Mouse (Mus musculus): ENCODE results near the gene Tcam1. TPM values are rescaled to one million over a fixed set of nuclear protein-coding genes. Genes with fewer than 3 reads are reported as not detected.

Gene Tcam1
- polyA plus RNA-seq, 1 experiment from 2014 or later: 0.06 TPM

DNA sequence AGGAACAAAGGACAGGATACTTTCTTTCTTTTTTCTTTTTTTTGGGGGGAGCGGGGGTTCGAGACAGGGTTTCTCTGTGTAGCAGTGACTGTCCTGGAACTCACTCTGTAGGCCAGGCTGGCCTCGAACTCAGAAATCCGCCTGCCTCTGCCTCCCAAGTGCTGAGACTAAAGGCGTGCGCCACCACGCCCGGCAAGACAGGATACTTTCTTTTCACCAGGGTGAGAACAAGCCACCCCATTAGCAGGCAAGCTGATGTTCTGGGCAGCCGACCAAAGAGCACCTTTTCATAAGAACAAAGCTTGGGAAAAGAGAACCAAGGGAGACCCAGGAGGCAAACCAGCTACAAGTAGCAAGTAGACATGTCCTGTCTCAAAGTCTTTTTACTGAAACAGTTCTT lies 30.3 kb downstream of the Tcam1 start:
- Histone ChIP-seq H3K27ac (replicated peaks) (no peak overlapping the region), H3K9me3 (no peaks in the 10 kb centered on the region), H3K9ac (no peak overlapping the region), H3K36me3 (no peaks in the 10 kb centered on the region), H3K27me3 (no peaks in the 10 kb centered on the region), H3K4me3 (no peak overlapping the region), H3K4me1 (replicated peaks) (no peaks in the 10 kb centered on the region), H3K4me2 (no peak overlapping the region)
- 90% methylated on average over 9 of the region's 9 CpGs for WGBS
- no peak for ATAC-seq (ENCODE audit: low read depth)

DNA sequence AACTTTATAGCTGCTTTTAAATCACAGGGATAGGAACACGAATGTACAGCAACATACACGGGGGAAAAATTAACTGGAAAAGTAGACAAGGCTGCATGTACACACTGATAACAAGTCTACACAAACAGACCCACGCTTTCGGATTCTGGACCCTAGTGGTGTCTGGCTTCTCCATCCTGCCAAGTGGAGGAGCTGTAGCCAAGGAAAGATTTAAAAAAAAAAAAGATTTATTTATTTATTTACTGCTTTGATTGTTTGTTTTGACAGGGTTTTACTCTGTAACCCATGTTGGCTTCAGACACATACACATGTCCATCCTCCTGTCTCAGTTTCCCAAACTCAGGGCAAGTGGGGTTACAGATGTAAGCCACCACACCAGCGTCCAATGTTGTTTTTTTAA lies 31.0 kb downstream of the Tcam1 start:
- Histone ChIP-seq H3K4me3 (no peak overlapping the region), H3K4me1 (replicated peaks) (no peaks in the 10 kb centered on the region), H3K9ac (no peak overlapping the region), H3K4me2 (no peak overlapping the region), H3K27me3 (no peaks in the 10 kb centered on the region), H3K9me3 (no peaks in the 10 kb centered on the region), H3K36me3 (no peaks in the 10 kb centered on the region), H3K27ac (replicated peaks) (no peak overlapping the region)
- WGBS: 82% methylated on average over 5 of the region's 5 CpGs
- no peak for ATAC-seq (ENCODE audit: low read depth)

GRCm38 (mm10) chr11:106308162-106308561 lies 31.7 kb downstream of the Tcam1 start:
- no peaks in the 10 kb centered on the region for H3K27me3 ChIP-seq
- H3K9ac ChIP-seq: no peak overlapping the region
- ATAC-seq (ENCODE audit: low read depth): no peak
- no peaks in the 10 kb centered on the region for H3K36me3 ChIP-seq
- H3K4me3 ChIP-seq: no peak overlapping the region
- no peaks in the 10 kb centered on the region for H3K4me1 ChIP-seq (replicated peaks)
- WGBS: 82% methylated on average over 11 of the region's 11 CpGs
- H3K4me2 ChIP-seq: no peak overlapping the region
- H3K9me3 ChIP-seq: no peaks in the 10 kb centered on the region
- H3K27ac ChIP-seq (replicated peaks): no peak overlapping the region

GRCm38 (mm10) chr11:106310123-106310522 lies 33.7 kb downstream of the Tcam1 start:
- Histone ChIP-seq H3K36me3 (no peaks in the 10 kb centered on the region), H3K27ac (replicated peaks) (no peak overlapping the region), H3K4me1 (replicated peaks) (no peaks in the 10 kb centered on the region), H3K4me2 (no peak overlapping the region), H3K4me3 (no peak overlapping the region), H3K9ac (no peak overlapping the region), H3K9me3 (no peaks in the 10 kb centered on the region), H3K27me3 (no peaks in the 10 kb centered on the region)
- no peak for ATAC-seq (ENCODE audit: low read depth)
- WGBS: 69% methylated on average over 5 of the region's 5 CpGs

DNA sequence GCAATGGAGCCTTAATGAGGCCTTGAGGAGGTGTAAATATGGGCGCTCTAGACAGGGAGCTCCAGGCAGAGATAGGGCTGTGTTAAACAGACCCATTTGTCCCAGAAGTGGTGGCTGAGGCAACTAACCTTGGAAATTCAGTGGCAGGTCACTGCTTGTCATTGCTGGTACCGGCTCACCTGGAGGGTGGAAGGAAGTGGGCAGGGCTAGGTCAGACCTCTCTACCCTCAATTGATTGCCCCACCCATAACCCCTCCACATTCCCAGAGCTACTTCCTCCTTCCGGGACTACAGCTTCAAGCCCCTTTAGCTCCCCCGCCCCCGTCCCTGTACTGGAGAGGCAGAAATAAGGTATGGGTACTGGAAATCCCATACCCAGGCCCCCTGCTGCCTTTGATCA lies 37.1 kb downstream of the Tcam1 start:
- H3K36me3 ChIP-seq: no peaks in the 10 kb centered on the region
- no peaks in the 10 kb centered on the region for H3K9me3 ChIP-seq
- no peak overlapping the region for H3K4me3 ChIP-seq
- no peaks in the 10 kb centered on the region for H3K27me3 ChIP-seq
- 76% methylated on average over 5 of the region's 5 CpGs for WGBS
- no peaks in the 10 kb centered on the region for H3K4me1 ChIP-seq (replicated peaks)
- no peak overlapping the region for H3K27ac ChIP-seq (replicated peaks)
- no peak overlapping the region for H3K4me2 ChIP-seq
- no peak overlapping the region for H3K9ac ChIP-seq
- ATAC-seq (ENCODE audit: low read depth): no peak

- Histone ChIP-seq H3K4me2 (no peak within 1 kb of the TSS), H3K4me3 (no peak within 1 kb of the TSS), H3K27me3 (no peaks in the 10 kb centered on the region), H3K9me3 (no peaks in the 10 kb centered on the region), H3K9ac (no peak within 1 kb of the TSS), H3K4me1 (replicated peaks) (no peaks in the 10 kb centered on the region), H3K36me3 (no peaks in the 10 kb centered on the region), H3K27ac (replicated peaks) (no peak within 1 kb of the TSS)
- WGBS: 73% methylated on average over 9 of the region's 9 CpGs
- no peak for ATAC-seq (ENCODE audit: low read depth)
Observed at GRCm38 (mm10) chr11:106314333-106314812, 37.9 kb downstream of the Tcam1 start, which contains the start of gene Cd79b. Gene Cd79b (minus strand): TSS chr11:106314762.

DNA sequence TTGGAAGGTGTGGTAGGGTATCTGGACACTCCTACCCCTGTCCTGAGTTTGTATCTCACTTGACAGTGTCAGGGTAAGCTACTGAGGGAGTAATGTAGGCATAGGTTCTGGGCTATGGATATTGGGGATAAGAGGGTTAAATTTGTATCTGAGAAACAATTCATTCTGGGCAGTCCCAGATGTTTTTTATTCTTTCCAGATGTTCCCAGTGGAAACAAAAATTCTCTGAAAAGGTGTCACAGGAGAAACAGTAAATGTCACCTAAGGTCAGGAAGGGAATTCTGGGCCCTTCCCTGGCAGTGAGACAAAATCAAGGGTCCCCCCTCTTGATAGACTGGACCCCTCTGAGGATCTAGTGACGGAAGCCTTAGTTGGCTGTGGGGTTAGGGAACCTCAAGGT lies 39.9 kb downstream of the Tcam1 start:
- Histone ChIP-seq H3K27me3 (no peaks in the 10 kb centered on the region), H3K9ac (no peak overlapping the region), H3K27ac (replicated peaks) (no peak overlapping the region), H3K4me1 (replicated peaks) (no peaks in the 10 kb centered on the region), H3K9me3 (no peaks in the 10 kb centered on the region), H3K4me3 (no peak overlapping the region), H3K36me3 (no peaks in the 10 kb centered on the region), H3K4me2 (no peak overlapping the region)
- WGBS: 89% methylated on average over 1 of the region's 1 CpGs
- no peak for ATAC-seq (ENCODE audit: low read depth)

GRCm38 (mm10) chr11:106317801-106318200 lies 41.3 kb downstream of the Tcam1 start:
- H3K4me3 ChIP-seq: no peak overlapping the region
- H3K9me3 ChIP-seq: no peaks in the 10 kb centered on the region
- 84% methylated on average over 7 of the region's 7 CpGs for WGBS
- no peak overlapping the region for H3K4me2 ChIP-seq
- no peak overlapping the region for H3K9ac ChIP-seq
- H3K4me1 ChIP-seq (replicated peaks): no peaks in the 10 kb centered on the region
- ATAC-seq (ENCODE audit: low read depth): no peak
- no peaks in the 10 kb centered on the region for H3K36me3 ChIP-seq
- no peaks in the 10 kb centered on the region for H3K27me3 ChIP-seq
- no peak overlapping the region for H3K27ac ChIP-seq (replicated peaks)

DNA sequence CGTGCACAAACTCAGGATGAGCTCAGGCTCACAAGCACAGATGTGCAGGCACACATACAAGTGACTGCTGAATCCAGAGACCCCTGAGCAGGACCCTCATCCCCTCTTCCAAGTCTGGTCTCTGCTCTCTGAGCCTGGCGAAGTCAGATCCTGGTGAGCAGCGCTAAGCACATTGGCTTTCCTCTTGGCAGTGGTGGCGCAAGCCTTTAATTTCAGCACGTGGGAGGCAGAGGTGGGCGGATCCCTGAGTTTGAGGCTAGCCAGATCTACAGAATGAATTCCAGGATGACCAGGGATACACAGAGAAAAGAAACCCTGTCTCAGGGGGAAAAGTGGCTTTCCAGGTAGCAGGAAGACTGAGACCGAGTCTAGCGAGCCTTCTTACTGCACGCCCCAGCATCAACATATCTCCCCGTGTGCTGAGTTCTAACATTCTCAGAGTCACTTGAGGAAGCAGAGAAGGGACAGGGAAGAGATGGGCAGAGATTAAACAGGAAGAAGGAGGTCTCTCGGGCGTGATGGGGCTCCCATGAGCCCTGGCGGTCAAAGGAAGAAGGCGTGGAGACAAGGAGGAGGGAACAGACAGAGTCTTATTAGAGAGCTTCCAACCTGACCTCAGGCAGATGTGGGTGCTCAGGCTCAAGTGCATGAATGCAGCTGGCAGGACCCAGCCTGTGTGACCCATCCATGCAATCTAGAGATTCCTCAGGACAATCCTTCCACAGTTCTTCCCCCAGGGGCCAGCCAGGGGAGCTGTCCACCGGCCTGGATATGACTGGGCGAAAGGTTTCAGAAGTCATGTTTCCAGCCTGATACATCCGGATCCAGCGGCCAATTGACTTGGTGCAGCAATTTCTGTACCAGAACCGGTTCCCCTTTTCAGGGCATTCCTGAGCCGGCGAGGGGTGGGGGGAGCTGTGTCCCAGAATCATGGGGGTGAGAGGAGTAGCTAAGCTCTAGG lies 42.2 kb downstream of the Tcam1 start:
- Histone ChIP-seq H3K4me2 (no peak overlapping the region), H3K27ac (replicated peaks) (no peak overlapping the region), H3K4me3 (no peak overlapping the region), H3K4me1 (replicated peaks) (no peaks in the 10 kb centered on the region), H3K9ac (no peak overlapping the region), H3K36me3 (no peaks in the 10 kb centered on the region), H3K27me3 (no peaks in the 10 kb centered on the region), H3K9me3 (no peaks in the 10 kb centered on the region)
- 77% methylated on average over 21 of the region's 21 CpGs for WGBS
- ATAC-seq (ENCODE audit: low read depth): no peak

DNA sequence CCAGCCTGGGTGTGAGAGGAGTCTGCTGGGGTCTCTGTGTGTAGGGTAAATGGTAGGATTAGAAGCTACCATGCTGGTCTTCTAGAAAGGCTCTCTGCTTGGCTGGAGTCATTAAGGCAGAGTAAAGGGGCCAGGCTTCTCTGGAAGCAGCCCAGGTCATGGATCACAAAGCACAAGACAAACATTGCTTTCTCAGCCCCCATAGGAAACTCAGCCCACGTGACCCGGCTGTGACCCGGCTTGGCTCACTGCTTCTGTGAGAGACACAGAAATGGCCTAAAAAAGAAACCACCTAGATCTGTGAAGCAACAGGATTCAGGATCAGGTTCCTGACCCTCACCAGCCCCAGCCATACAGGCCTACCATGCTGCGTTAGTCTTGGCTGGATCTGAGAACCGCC lies 48.4 kb downstream of the Tcam1 start:
- no peak overlapping the region for H3K9ac ChIP-seq
- H3K27ac ChIP-seq (replicated peaks): no peak overlapping the region
- H3K4me2 ChIP-seq: no peak overlapping the region
- no peaks in the 10 kb centered on the region for H3K4me1 ChIP-seq (replicated peaks)
- H3K9me3 ChIP-seq: no peaks in the 10 kb centered on the region
- no peaks in the 10 kb centered on the region for H3K36me3 ChIP-seq
- no peaks in the 10 kb centered on the region for H3K27me3 ChIP-seq
- WGBS: 75% methylated on average over 5 of the region's 5 CpGs
- no peak overlapping the region for H3K4me3 ChIP-seq
- no peak for ATAC-seq (ENCODE audit: low read depth)

- 73% methylated on average over 8 of the region's 8 CpGs for WGBS
- Histone ChIP-seq H3K27me3 (no peaks in the 10 kb centered on the region), H3K4me3 (no peak overlapping the region), H3K9ac (no peak overlapping the region), H3K4me1 (replicated peaks) (no peaks in the 10 kb centered on the region), H3K36me3 (no peaks in the 10 kb centered on the region), H3K4me2 (no peak overlapping the region), H3K9me3 (no peaks in the 10 kb centered on the region), H3K27ac (replicated peaks) (no peak overlapping the region)
- ATAC-seq (ENCODE audit: low read depth): no peak
Observed at GRCm38 (mm10) chr11:106325566-106326206, 49.2 kb downstream of the Tcam1 start.

DNA sequence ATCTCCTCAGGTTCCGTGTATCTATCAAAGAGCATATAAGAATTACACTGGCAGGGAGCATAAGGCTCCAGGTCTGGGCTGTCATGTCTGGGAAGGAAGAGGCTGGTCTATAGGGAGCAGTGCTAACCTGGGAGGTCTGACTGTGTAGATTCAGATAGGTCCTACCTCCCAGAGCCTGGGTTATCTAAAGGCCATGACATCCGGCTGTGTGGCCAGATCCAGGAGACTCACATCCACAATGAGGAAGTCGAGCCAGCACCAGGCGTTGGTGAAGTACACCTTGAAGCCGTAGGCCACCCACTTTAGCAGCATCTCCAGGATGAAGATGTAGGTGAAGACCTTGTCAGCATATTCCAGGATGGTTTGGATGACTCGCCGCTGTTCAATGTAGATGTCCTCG lies 50.0 kb downstream of the Tcam1 start:
- no peak overlapping the region for H3K27ac ChIP-seq (replicated peaks)
- H3K4me1 ChIP-seq (replicated peaks): no peaks in the 10 kb centered on the region
- 87% methylated on average over 8 of the region's 8 CpGs for WGBS
- H3K4me2 ChIP-seq: no peak overlapping the region
- H3K27me3 ChIP-seq: no peaks in the 10 kb centered on the region
- H3K4me3 ChIP-seq: no peak overlapping the region
- no peak for ATAC-seq (ENCODE audit: low read depth)
- no peaks in the 10 kb centered on the region for H3K36me3 ChIP-seq
- no peak overlapping the region for H3K9ac ChIP-seq
- no peaks in the 10 kb centered on the region for H3K9me3 ChIP-seq
